Mouse (Mus musculus): ENCODE data around the gene Rnf34. TPM values are rescaled to one million over a fixed set of nuclear protein-coding genes. Genes with fewer than 3 reads are reported as not detected.

The Rnf34 gene
- polyA plus RNA-seq, 1 experiment from 2014 or later, result 26.5 TPM

GRCm38 (mm10) chr5:122850319-122851002 is 613 bp downstream of the Rnf34 start:
- Histone ChIP-seq H3K9ac (ENCODE audit: low read depth, low read length) (peak overlapping the region; percentile 95), H3K27me3 (replicated peaks; ENCODE audit: control insufficient read depth, insufficient read depth, low read length) (no peaks in the 10 kb centered on the region), H3K4me1 (replicated peaks; ENCODE audit: control insufficient read depth, insufficient read depth, low read length) (peaks cover 13% of the 10 kb centered on the region), H3K4me2 (peak overlapping the region; percentile 97), H3K27ac (ENCODE audit: low read depth, low read length) (peak overlapping the region; percentile 86), H3K36me3 (ENCODE audit: control insufficient read depth, insufficient read depth, low read length) (no peaks in the 10 kb centered on the region), H3K4me3 (ENCODE audit: low read depth, low read length) (peak overlapping the region; percentile 89), H3K9me3 (ENCODE audit: control insufficient read depth, low read length) (no peaks in the 10 kb centered on the region)
- under 1% methylated on average over 38 of the region's 38 CpGs for WGBS
- ATAC-seq (replicated peaks; ENCODE audit: low FRiP score) (peak; percentile 80), DNase-seq (ENCODE audit: low spot score) (no peak)

DNA sequence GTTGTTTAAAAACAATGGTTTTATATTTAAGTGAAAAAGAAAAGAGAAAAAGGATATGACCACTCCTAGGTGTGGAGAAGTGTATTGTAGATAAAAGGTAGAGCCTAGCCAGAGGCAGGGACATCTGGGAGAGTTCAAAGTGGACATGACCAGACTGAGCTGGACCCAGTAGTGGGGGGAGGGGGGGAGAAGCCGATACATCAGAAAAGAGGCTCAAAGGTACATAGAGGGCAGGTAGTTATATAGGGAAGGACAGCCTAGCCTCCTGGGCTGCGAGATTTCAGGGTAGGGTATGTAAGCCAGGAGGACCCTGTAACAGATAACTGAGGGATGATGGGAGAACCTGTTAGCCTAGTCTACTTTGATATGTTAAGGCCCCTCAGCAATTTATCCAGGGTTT is 2.8 kb downstream of the Rnf34 start:
- Histone ChIP-seq H3K4me2 (no peak overlapping the region), H3K36me3 (ENCODE audit: control insufficient read depth, insufficient read depth, low read length) (no peaks in the 10 kb centered on the region), H3K9me3 (ENCODE audit: control insufficient read depth, low read length) (no peaks in the 10 kb centered on the region), H3K27me3 (replicated peaks; ENCODE audit: control insufficient read depth, insufficient read depth, low read length) (no peaks in the 10 kb centered on the region), H3K4me3 (ENCODE audit: low read depth, low read length) (no peak overlapping the region), H3K9ac (ENCODE audit: low read depth, low read length) (no peak overlapping the region), H3K4me1 (replicated peaks; ENCODE audit: control insufficient read depth, insufficient read depth, low read length) (peaks cover 13% of the 10 kb centered on the region), H3K27ac (ENCODE audit: low read depth, low read length) (no peak overlapping the region)
- DNase-seq (ENCODE audit: low spot score) (no peak), ATAC-seq (replicated peaks; ENCODE audit: low FRiP score) (no peak)
- 70% methylated on average over 2 of the region's 2 CpGs for WGBS

GRCm38 (mm10) chr5:122855858-122856257 is 6.0 kb downstream of the Rnf34 start:
- 80% methylated on average over 3 of the region's 3 CpGs for WGBS
- no peaks in the 10 kb centered on the region for H3K36me3 ChIP-seq (ENCODE audit: control insufficient read depth, insufficient read depth, low read length)
- ATAC-seq (replicated peaks; ENCODE audit: low FRiP score), result no peak
- no peak overlapping the region for H3K4me2 ChIP-seq
- H3K4me3 ChIP-seq (ENCODE audit: low read depth, low read length), result no peak overlapping the region
- no peak overlapping the region for H3K27ac ChIP-seq (ENCODE audit: low read depth, low read length)
- no peak overlapping the region for H3K9ac ChIP-seq (ENCODE audit: low read depth, low read length)
- no peak for DNase-seq (ENCODE audit: low spot score)
- H3K9me3 ChIP-seq (ENCODE audit: control insufficient read depth, low read length), result no peaks in the 10 kb centered on the region
- peaks cover 7% of the 10 kb centered on the region for H3K4me1 ChIP-seq (replicated peaks; ENCODE audit: control insufficient read depth, insufficient read depth, low read length)
- no peaks in the 10 kb centered on the region for H3K27me3 ChIP-seq (replicated peaks; ENCODE audit: control insufficient read depth, insufficient read depth, low read length)

- no peaks in the 10 kb centered on the region for H3K9me3 ChIP-seq (ENCODE audit: control insufficient read depth, low read length)
- H3K36me3 ChIP-seq (ENCODE audit: control insufficient read depth, insufficient read depth, low read length), result peaks cover 15% of the 10 kb centered on the region
- no peak for ATAC-seq (replicated peaks; ENCODE audit: low FRiP score)
- DNase-seq (ENCODE audit: low spot score), result no peak
- H3K27ac ChIP-seq (ENCODE audit: low read depth, low read length), result no peak overlapping the region
- 75% methylated on average over 2 of the region's 2 CpGs for WGBS
- H3K9ac ChIP-seq (ENCODE audit: low read depth, low read length), result no peak overlapping the region
- H3K4me1 ChIP-seq (replicated peaks; ENCODE audit: control insufficient read depth, insufficient read depth, low read length), result no peaks in the 10 kb centered on the region; the same call in 1 of the 2 replicates
- no peaks in the 10 kb centered on the region for H3K27me3 ChIP-seq (replicated peaks; ENCODE audit: control insufficient read depth, insufficient read depth, low read length)
- H3K4me2 ChIP-seq, result no peak overlapping the region
- H3K4me3 ChIP-seq (ENCODE audit: low read depth, low read length), result no peak overlapping the region
Observed at GRCm38 (mm10) chr5:122863053-122863452, 13.2 kb downstream of the Rnf34 start.

DNA sequence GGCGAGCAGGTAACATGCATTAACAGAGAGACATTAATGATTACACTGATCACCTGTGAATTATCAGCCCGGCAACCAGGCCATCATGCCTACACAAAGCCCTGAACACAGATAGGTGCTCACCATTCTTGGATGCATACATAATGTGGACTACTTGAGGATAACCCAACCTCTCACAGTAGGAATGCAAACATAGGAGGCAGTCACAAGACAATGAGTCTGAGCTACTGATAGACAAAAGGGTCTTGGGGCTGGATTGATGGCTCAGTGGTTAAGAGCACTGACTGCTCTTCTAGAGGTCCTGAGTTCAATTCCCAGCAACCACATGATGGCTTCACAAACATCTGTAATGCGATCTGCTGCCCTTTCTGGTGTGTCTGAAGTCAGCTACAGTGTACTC is 22.8 kb downstream of the Rnf34 start:
- Histone ChIP-seq H3K9ac (ENCODE audit: low read depth, low read length) (no peak overlapping the region), H3K4me3 (ENCODE audit: low read depth, low read length) (no peak overlapping the region), H3K4me1 (replicated peaks; ENCODE audit: control insufficient read depth, insufficient read depth, low read length) (no peaks in the 10 kb centered on the region), H3K36me3 (ENCODE audit: control insufficient read depth, insufficient read depth, low read length) (peaks cover 12% of the 10 kb centered on the region), H3K9me3 (ENCODE audit: control insufficient read depth, low read length) (no peaks in the 10 kb centered on the region), H3K4me2 (no peak overlapping the region), H3K27ac (ENCODE audit: low read depth, low read length) (no peak overlapping the region), H3K27me3 (replicated peaks; ENCODE audit: control insufficient read depth, insufficient read depth, low read length) (no peaks in the 10 kb centered on the region)
- ATAC-seq (replicated peaks; ENCODE audit: low FRiP score) (no peak), DNase-seq (ENCODE audit: low spot score) (no peak)
- WGBS, result 88% methylated on average over 3 of the region's 3 CpGs

DNA sequence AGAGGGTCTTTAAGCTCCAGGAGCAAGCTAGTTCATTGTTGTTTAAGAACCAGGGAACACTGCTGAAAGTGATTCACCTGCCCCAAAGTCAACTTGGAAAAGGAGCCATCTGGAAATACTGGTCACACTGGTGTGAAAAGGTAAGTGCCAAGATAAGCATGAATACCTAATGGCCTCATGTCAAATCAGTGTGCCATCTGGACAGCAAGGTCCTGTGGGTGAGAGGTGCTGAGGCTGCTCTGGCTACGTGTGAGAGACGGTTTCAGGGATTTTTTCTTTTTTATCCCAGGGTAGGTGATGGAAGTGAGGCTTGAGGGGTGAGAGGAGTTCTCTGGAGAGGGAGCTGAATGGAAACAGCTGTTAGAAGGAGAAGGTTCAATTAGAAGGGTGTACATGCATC is 23.7 kb downstream of the Rnf34 start:
- peaks cover 12% of the 10 kb centered on the region for H3K36me3 ChIP-seq (ENCODE audit: control insufficient read depth, insufficient read depth, low read length)
- DNase-seq (ENCODE audit: low spot score) (no peak), ATAC-seq (replicated peaks; ENCODE audit: low FRiP score) (no peak)
- WGBS, result 89% methylated on average over 2 of the region's 2 CpGs
- H3K27ac ChIP-seq (ENCODE audit: low read depth, low read length), result no peak overlapping the region
- no peaks in the 10 kb centered on the region for H3K27me3 ChIP-seq (replicated peaks; ENCODE audit: control insufficient read depth, insufficient read depth, low read length)
- H3K9ac ChIP-seq (ENCODE audit: low read depth, low read length), result no peak overlapping the region
- no peak overlapping the region for H3K4me3 ChIP-seq (ENCODE audit: low read depth, low read length)
- no peaks in the 10 kb centered on the region for H3K4me1 ChIP-seq (replicated peaks; ENCODE audit: control insufficient read depth, insufficient read depth, low read length)
- no peaks in the 10 kb centered on the region for H3K9me3 ChIP-seq (ENCODE audit: control insufficient read depth, low read length)
- no peak overlapping the region for H3K4me2 ChIP-seq

GRCm38 (mm10) chr5:122874359-122874758 is 24.5 kb downstream of the Rnf34 start:
- no peak for DNase-seq (ENCODE audit: low spot score)
- ATAC-seq (replicated peaks; ENCODE audit: low FRiP score), result no peak
- H3K4me2 ChIP-seq, result no peak overlapping the region
- peaks cover 15% of the 10 kb centered on the region for H3K36me3 ChIP-seq (ENCODE audit: control insufficient read depth, insufficient read depth, low read length)
- H3K9me3 ChIP-seq (ENCODE audit: control insufficient read depth, low read length), result no peaks in the 10 kb centered on the region
- no peak overlapping the region for H3K27ac ChIP-seq (ENCODE audit: low read depth, low read length)
- no peak overlapping the region for H3K9ac ChIP-seq (ENCODE audit: low read depth, low read length)
- 80% methylated on average over 3 of the region's 3 CpGs for WGBS
- no peak overlapping the region for H3K4me3 ChIP-seq (ENCODE audit: low read depth, low read length)
- no peaks in the 10 kb centered on the region for H3K27me3 ChIP-seq (replicated peaks; ENCODE audit: control insufficient read depth, insufficient read depth, low read length)
- H3K4me1 ChIP-seq (replicated peaks; ENCODE audit: control insufficient read depth, insufficient read depth, low read length), result no peaks in the 10 kb centered on the region

DNA sequence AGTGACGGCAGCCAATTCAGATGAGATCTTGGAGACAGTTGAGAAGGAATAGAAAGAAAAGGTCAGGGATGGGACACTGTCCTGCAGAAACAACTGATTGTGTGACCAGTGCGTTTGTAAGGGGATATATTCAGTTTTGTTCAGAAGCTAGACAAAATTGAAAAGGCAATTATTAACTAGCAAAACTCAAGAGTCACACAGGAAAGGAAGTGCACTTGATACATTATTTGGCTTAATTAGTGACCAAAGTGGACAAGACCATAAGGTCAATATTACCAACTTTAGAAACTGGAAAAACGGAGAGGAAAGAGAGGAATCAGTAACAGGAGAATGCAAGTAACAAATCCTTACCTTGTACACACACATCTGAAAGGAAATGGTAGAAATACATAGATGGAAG is 26.8 kb downstream of the Rnf34 start:
- DNase-seq (ENCODE audit: low spot score) (no peak), ATAC-seq (replicated peaks; ENCODE audit: low FRiP score) (no peak)
- WGBS, result 79% methylated on average over 3 of the region's 3 CpGs
- no peak overlapping the region for H3K9ac ChIP-seq (ENCODE audit: low read depth, low read length)
- no peaks in the 10 kb centered on the region for H3K27me3 ChIP-seq (replicated peaks; ENCODE audit: control insufficient read depth, insufficient read depth, low read length)
- H3K27ac ChIP-seq (ENCODE audit: low read depth, low read length), result no peak overlapping the region
- H3K4me3 ChIP-seq (ENCODE audit: low read depth, low read length), result no peak overlapping the region
- no peak overlapping the region for H3K4me2 ChIP-seq
- no peaks in the 10 kb centered on the region for H3K4me1 ChIP-seq (replicated peaks; ENCODE audit: control insufficient read depth, insufficient read depth, low read length)
- no peaks in the 10 kb centered on the region for H3K9me3 ChIP-seq (ENCODE audit: control insufficient read depth, low read length)
- H3K36me3 ChIP-seq (ENCODE audit: control insufficient read depth, insufficient read depth, low read length), result peaks cover 25% of the 10 kb centered on the region

GRCm38 (mm10) chr5:122880241-122880980 is 30.6 kb downstream of the Rnf34 start:
- no peaks in the 10 kb centered on the region for H3K27me3 ChIP-seq (replicated peaks; ENCODE audit: control insufficient read depth, insufficient read depth, low read length)
- no peaks in the 10 kb centered on the region for H3K9me3 ChIP-seq (ENCODE audit: control insufficient read depth, low read length)
- H3K4me1 ChIP-seq (replicated peaks; ENCODE audit: control insufficient read depth, insufficient read depth, low read length), result no peaks in the 10 kb centered on the region
- 94% methylated on average over 37 of the region's 37 CpGs for WGBS
- DNase-seq (ENCODE audit: low spot score), result no peak
- ATAC-seq (replicated peaks; ENCODE audit: low FRiP score), result no peak
- H3K36me3 ChIP-seq (ENCODE audit: control insufficient read depth, insufficient read depth, low read length), result peaks cover 22% of the 10 kb centered on the region
- no peak overlapping the region for H3K9ac ChIP-seq (ENCODE audit: low read depth, low read length)
- no peak overlapping the region for H3K27ac ChIP-seq (ENCODE audit: low read depth, low read length)
- no peak overlapping the region for H3K4me3 ChIP-seq (ENCODE audit: low read depth, low read length)
- no peak overlapping the region for H3K4me2 ChIP-seq

Measured in liver, embryonic 11.5 days (tissue).